Mouse (Mus musculus) intestine, embryonic 15.5 days (tissue): Measurements from ENCODE around the gene Ppp1r2. TPM values are rescaled to one million over a fixed set of nuclear protein-coding genes. Genes with fewer than 3 reads are reported as not detected.

Experiments used
- polyA plus RNA-seq: library from polyadenylated mRNA; unstranded; fragments of >200 nt; fragmentation: Nextera tagmentation; extraction: Ambion mirVana; gene quantifications from 2 replicates; pipeline ENCODE4 v1.2.1, GENCODE M21; 2015

Ppp1r2 gene
- polyA plus RNA-seq, 1 experiment from 2014 or later: 84.6 TPM

Other genes starting within 250 kb of the Ppp1r2 start
- 14.5 and 17.5 TPM in 2 replicates for gene Xxylt1, start 193.8 kb downstream of the Ppp1r2 start, polyA plus RNA-seq
- gene Acap2, start 74.0 kb downstream of the Ppp1r2 start, polyA plus RNA-seq: 17.4 and 18.6 TPM in 2 replicates
- 0.49 and 0.60 TPM in 2 replicates for gene Apod, start 39.5 kb upstream of the Ppp1r2 start, polyA plus RNA-seq
- 174 and 190 TPM in 2 replicates for gene Bdh1, start 147.0 kb upstream of the Ppp1r2 start, polyA plus RNA-seq